Mouse (Mus musculus) stomach, postnatal 0 days (tissue): ENCODE data around the gene Glra3.

ENCODE experiments used
- CTCF ChIP-seq: IDR thresholded peaks from 2 replicates; pipeline ENCODE4 v1.5.1; 2016; ENCODE audit warnings: antibody characterized with exemption, low read depth, mild to moderate bottlenecking, moderate library complexity
- EP300 ChIP-seq: optimal IDR thresholded peaks from 2 replicates; pipeline ENCODE3; 2016; ENCODE audit warnings: antibody characterized with exemption

DNA sequence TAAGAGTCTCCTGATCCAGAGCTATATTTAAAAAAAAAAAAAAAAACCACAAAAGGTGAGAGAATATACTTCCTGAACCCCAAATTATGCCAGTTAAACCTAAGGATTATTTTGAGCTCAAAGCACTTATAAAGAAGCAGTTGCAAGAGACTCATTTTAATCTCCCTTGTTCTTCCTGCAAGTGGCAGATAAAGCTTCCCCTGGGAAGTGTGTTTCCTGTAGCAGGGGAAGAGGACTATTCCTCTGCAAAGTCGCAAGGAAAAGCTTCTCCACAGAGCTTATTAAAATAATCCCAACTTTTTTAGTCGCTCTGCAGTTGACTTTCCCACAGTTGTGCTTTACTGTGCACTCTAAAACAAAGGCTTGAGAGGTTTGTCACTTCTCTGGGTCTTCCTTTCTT is 218.7 kb downstream of the Glra3 start:
- no peak for TF ChIP-seq CTCF
- TF ChIP-seq EP300: no peak
